Comparison of ENCODE assay signal across 16 mouse cellular contexts in the genomic region with DNA sequence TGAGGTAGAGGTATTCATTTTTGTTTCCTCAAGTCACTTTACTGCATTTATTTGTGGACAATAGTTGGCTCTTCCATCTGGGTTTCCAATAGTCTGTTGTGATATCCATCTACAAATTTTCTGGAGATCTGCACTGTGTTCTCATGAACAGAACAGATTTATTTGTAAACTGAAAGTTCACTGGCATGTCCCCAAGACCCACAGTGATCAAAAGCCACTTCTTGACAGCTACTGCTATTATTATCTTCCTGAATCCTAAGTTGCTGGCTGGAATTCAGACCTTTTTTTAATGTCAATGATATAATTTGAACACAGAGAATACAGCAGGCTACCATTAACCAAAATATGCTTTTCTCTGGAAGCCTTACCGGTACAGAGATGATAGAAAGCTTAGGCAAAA.
"Had no signal": no experiment of that assay in that cellular context is flagged by ENCODE, and none has a peak within 500 bp of the region (broad histone marks: within the 10 kb centered on the region; RNA-seq: fewer than 3 reads in every experiment).

No protein-coding gene starts in this region.

- ATAC-seq: liver, postnatal 0 days; midbrain, embryonic 15.5 days had no signal

- H3K4me3 ChIP-seq: limb, embryonic 10.5 days; liver, embryonic 13.5 days; megakaryocyte, embryonic 14.5 days; midbrain, embryonic 15.5 days; neural tube, embryonic 13.5 days had no signal

- H3K9me3 ChIP-seq: limb, embryonic 10.5 days; liver, embryonic 13.5 days; megakaryocyte, embryonic 14.5 days; midbrain, embryonic 15.5 days; neural tube, embryonic 13.5 days had no signal

- DNase-seq: kidney, adult 11 months; kidney, adult 9 months; liver, embryonic 13.5 days; liver, postnatal 0 days; retina, postnatal 1 day; right cerebral cortex, postnatal 4 days; spleen, adult 18-20 months; thymus, adult 2 months; thymus, postnatal 25 days had no signal

- H3K4me1 ChIP-seq: limb, embryonic 10.5 days; liver, embryonic 13.5 days; megakaryocyte, embryonic 14.5 days; midbrain, embryonic 15.5 days; neural tube, embryonic 13.5 days had no signal

- H3K27ac ChIP-seq: kidney, postnatal 0 days; limb, embryonic 10.5 days; liver, embryonic 13.5 days; macrophage; midbrain, embryonic 15.5 days; neural tube, embryonic 13.5 days had no signal

- H3K36me3 ChIP-seq: limb, embryonic 10.5 days; liver, embryonic 13.5 days; midbrain, embryonic 15.5 days; neural tube, embryonic 13.5 days had no signal

- H3K9ac ChIP-seq: liver, embryonic 13.5 days; liver, postnatal 0 days; midbrain, embryonic 15.5 days; neural tube, embryonic 13.5 days had no signal

- H3K4me2 ChIP-seq: liver, embryonic 13.5 days; midbrain, embryonic 11.5 days; midbrain, embryonic 15.5 days; neural tube, embryonic 13.5 days had no signal

- H3K27me3 ChIP-seq: liver, embryonic 13.5 days; megakaryocyte, embryonic 14.5 days; midbrain, embryonic 15.5 days; neural tube, embryonic 13.5 days had no signal
